In the genomic region with DNA sequence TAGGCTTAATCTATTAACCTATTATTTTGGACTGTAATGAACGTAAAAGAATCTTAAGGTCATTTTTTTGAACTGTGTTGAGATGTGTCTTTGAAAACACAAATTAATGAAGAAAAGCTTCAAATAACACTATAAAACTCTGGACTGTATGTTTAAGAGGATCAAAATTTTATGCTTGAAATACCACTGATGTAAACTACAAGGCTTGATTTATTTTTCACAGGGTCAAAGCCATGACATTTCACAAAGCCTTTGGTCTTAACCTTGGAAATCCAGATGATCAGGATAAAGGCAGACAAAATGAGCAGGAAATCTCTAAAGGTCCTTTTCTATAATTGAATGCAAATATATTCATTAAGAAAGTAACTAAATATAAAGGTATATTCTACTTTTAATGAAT, we compare ENCODE assay signal across 25 mouse cellular contexts. TPM values are rescaled to one million over a fixed set of nuclear protein-coding genes. Genes with fewer than 3 reads are reported as not detected.
"Had no signal": no experiment of that assay in that cellular context is flagged by ENCODE, and none has a peak within 500 bp of the region (broad histone marks: within the 10 kb centered on the region; RNA-seq: fewer than 3 reads in every experiment).

No protein-coding gene starts in this region.

- H3K36me3 ChIP-seq: neural tube, embryonic 12.5 days; neural tube, embryonic 13.5 days; neural tube, embryonic 15.5 days; stomach, embryonic 15.5 days had no signal

- H3K4me3 ChIP-seq: neural tube, embryonic 12.5 days; neural tube, embryonic 13.5 days; neural tube, embryonic 15.5 days; stomach, embryonic 15.5 days had no signal

- H3K9ac ChIP-seq: neural tube, embryonic 12.5 days; neural tube, embryonic 13.5 days; neural tube, embryonic 15.5 days; stomach, embryonic 15.5 days had no signal

- H3K4me2 ChIP-seq: neural tube, embryonic 12.5 days; neural tube, embryonic 13.5 days; neural tube, embryonic 15.5 days; stomach, embryonic 15.5 days had no signal

- H3K27ac ChIP-seq: neural tube, embryonic 12.5 days; neural tube, embryonic 13.5 days; neural tube, embryonic 15.5 days; stomach, embryonic 15.5 days; stomach, postnatal 0 days had no signal

- H3K4me1 ChIP-seq: neural tube, embryonic 12.5 days; neural tube, embryonic 13.5 days; neural tube, embryonic 15.5 days; stomach, embryonic 15.5 days had no signal

- DNase-seq: retina, postnatal 1 day; right cerebral cortex, adult 18-20 months; right cerebral cortex, postnatal 14 days; right cerebral cortex, postnatal 25 days; right cerebral cortex, postnatal 4 days; spleen, adult 18-20 months; thymus, adult 18-20 months; thymus, adult 2 months; thymus, postnatal 14 days; thymus, postnatal 25 days; thymus, postnatal 36 days; thymus, postnatal 4 days had no signal

- H3K9me3 ChIP-seq: neural tube, embryonic 12.5 days; neural tube, embryonic 13.5 days; neural tube, embryonic 15.5 days; stomach, embryonic 15.5 days had no signal

- H3K27me3 ChIP-seq: neural tube, embryonic 12.5 days; neural tube, embryonic 13.5 days; neural tube, embryonic 15.5 days; stomach, embryonic 15.5 days had no signal

RNA-seq across cellular contexts. Expression of a gene that starts 14.0 kb away (rescaled TPM):
- polyA plus RNA-seq: neural tube, embryonic 12.5 days; neural tube, embryonic 14.5 days; neural tube, embryonic 15.5 days; small intestine, adult 2 months; spleen, adult 2 months; stomach, embryonic 14.5 days; stomach, embryonic 15.5 days; stomach, embryonic 16.5 days; stomach, postnatal 0 days; testis, adult 2 months; thymus, adult 2 months; thymus, postnatal 0 days; urinary bladder, adult 2 months had no signal

RNA-seq across cellular contexts. Expression of a gene that starts 50.7 kb away (rescaled TPM):
- polyA plus RNA-seq: neural tube, embryonic 12.5 days; neural tube, embryonic 13.5 days; neural tube, embryonic 14.5 days; neural tube, embryonic 15.5 days; small intestine, adult 2 months; spleen, adult 2 months; stomach, embryonic 14.5 days; stomach, embryonic 15.5 days; stomach, embryonic 16.5 days; stomach, postnatal 0 days; testis, adult 2 months; thymus, adult 2 months; thymus, postnatal 0 days; urinary bladder, adult 2 months had no signal
